Mouse (Mus musculus): ENCODE results near the gene Atp5l. TPM values are rescaled to one million over a fixed set of nuclear protein-coding genes. Genes with fewer than 3 reads are reported as not detected.
A peak's percentile ranks its signal among the peaks of the same experiment; 100 is the strongest.

The Atp5l gene
- polyA plus RNA-seq, 1 experiment from 2014 or later: 860 TPM

- Histone ChIP-seq H3K4me1 (ENCODE audit: control insufficient read depth, insufficient read depth, low read length) (peaks cover 14% of the 10 kb centered on the region), H3K36me3 (ENCODE audit: control insufficient read depth, insufficient read depth, low read length) (no peaks in the 10 kb centered on the region), H3K27ac (ENCODE audit: low read depth, low read length) (peak overlapping the region; percentile 96), H3K4me2 (ENCODE audit: low read depth, low read length) (peak overlapping the region; percentile 88), H3K9me3 (ENCODE audit: control insufficient read depth, low read length) (no peaks in the 10 kb centered on the region), H3K9ac (replicated peaks; ENCODE audit: low read depth, low read length) (peak overlapping the region; percentile 99), H3K27me3 (ENCODE audit: control insufficient read depth, insufficient read depth, low read length) (no peaks in the 10 kb centered on the region), H3K4me3 (ENCODE audit: low read depth, low read length) (peak overlapping the region; percentile 97)
- peak; percentile 33 for ATAC-seq (ENCODE audit: low read depth)
- WGBS: under 1% methylated on average over 21 of the region's 21 CpGs
Observed at GRCm38 (mm10) chr9:44882981-44883569, 37.5 kb downstream of the Atp5l start.

GRCm38 (mm10) chr9:44882436-44882980 lies 38.0 kb downstream of the Atp5l start:
- H3K4me1 ChIP-seq (ENCODE audit: control insufficient read depth, insufficient read depth, low read length): peaks cover 20% of the 10 kb centered on the region
- WGBS: under 1% methylated on average over 24 of the region's 27 CpGs

GRCm38 (mm10) chr9:44881941-44882435 lies 38.6 kb downstream of the Atp5l start:
- H3K27me3 ChIP-seq (ENCODE audit: control insufficient read depth, insufficient read depth, low read length): no peaks in the 10 kb centered on the region
- ATAC-seq (ENCODE audit: low read depth): peak; percentile 86
- H3K4me2 ChIP-seq (ENCODE audit: low read depth, low read length): peak overlapping the region; percentile 88
- peak overlapping the region; percentile 97 for H3K4me3 ChIP-seq (ENCODE audit: low read depth, low read length)
- 0% methylated on average over 29 of the region's 29 CpGs for WGBS
- no peaks in the 10 kb centered on the region for H3K9me3 ChIP-seq (ENCODE audit: control insufficient read depth, low read length)
- H3K36me3 ChIP-seq (ENCODE audit: control insufficient read depth, insufficient read depth, low read length): no peaks in the 10 kb centered on the region
- H3K9ac ChIP-seq (replicated peaks; ENCODE audit: low read depth, low read length): peak overlapping the region; percentile 99
- peaks cover 25% of the 10 kb centered on the region for H3K4me1 ChIP-seq (ENCODE audit: control insufficient read depth, insufficient read depth, low read length)
- peak overlapping the region; percentile 96 for H3K27ac ChIP-seq (ENCODE audit: low read depth, low read length)

More at GRCm38 (mm10) chr9:44882436-44882980, 38.0 kb downstream of the Atp5l start:
- H3K4me3 ChIP-seq (ENCODE audit: low read depth, low read length): peak overlapping the region; percentile 97
- peak overlapping the region; percentile 96 for H3K27ac ChIP-seq (ENCODE audit: low read depth, low read length)
- peak overlapping the region; percentile 99 for H3K9ac ChIP-seq (replicated peaks; ENCODE audit: low read depth, low read length)
- no peaks in the 10 kb centered on the region for H3K27me3 ChIP-seq (ENCODE audit: control insufficient read depth, insufficient read depth, low read length)
- H3K4me2 ChIP-seq (ENCODE audit: low read depth, low read length): peak overlapping the region; percentile 88
- no peaks in the 10 kb centered on the region for H3K9me3 ChIP-seq (ENCODE audit: control insufficient read depth, low read length)
- ATAC-seq (ENCODE audit: low read depth): peak; percentile 65
- no peaks in the 10 kb centered on the region for H3K36me3 ChIP-seq (ENCODE audit: control insufficient read depth, insufficient read depth, low read length)

- Histone ChIP-seq H3K9ac (replicated peaks; ENCODE audit: low read depth, low read length) (peak within 1 kb of the TSS; percentile 99), H3K27ac (ENCODE audit: low read depth, low read length) (peak within 1 kb of the TSS; percentile 96), H3K9me3 (ENCODE audit: control insufficient read depth, low read length) (no peaks in the 10 kb centered on the region), H3K27me3 (ENCODE audit: control insufficient read depth, insufficient read depth, low read length) (no peaks in the 10 kb centered on the region), H3K36me3 (ENCODE audit: control insufficient read depth, insufficient read depth, low read length) (no peaks in the 10 kb centered on the region), H3K4me3 (ENCODE audit: low read depth, low read length) (peak within 1 kb of the TSS; percentile 97), H3K4me1 (ENCODE audit: control insufficient read depth, insufficient read depth, low read length) (peaks cover 31% of the 10 kb centered on the region), H3K4me2 (ENCODE audit: low read depth, low read length) (peak within 1 kb of the TSS; percentile 88)
- ATAC-seq (ENCODE audit: low read depth): peak; percentile 68
- WGBS: under 1% methylated on average over 59 of the region's 71 CpGs
Observed at GRCm38 (mm10) chr9:44881221-44881871, 39.2 kb downstream of the Atp5l start, which contains the start of gene Kmt2a. Gene Kmt2a (minus strand): TSS chr9:44881296.

GRCm38 (mm10) chr9:44880309-44881081 lies 40.0 kb downstream of the Atp5l start:
- Histone ChIP-seq H3K4me2 (ENCODE audit: low read depth, low read length) (peak overlapping the region; percentile 86), H3K4me3 (ENCODE audit: low read depth, low read length) (peak overlapping the region; percentile 97), H3K4me1 (ENCODE audit: control insufficient read depth, insufficient read depth, low read length) (peaks cover 40% of the 10 kb centered on the region), H3K9me3 (ENCODE audit: control insufficient read depth, low read length) (no peaks in the 10 kb centered on the region), H3K27ac (ENCODE audit: low read depth, low read length) (peak overlapping the region; percentile 96), H3K27me3 (ENCODE audit: control insufficient read depth, insufficient read depth, low read length) (no peaks in the 10 kb centered on the region), H3K36me3 (ENCODE audit: control insufficient read depth, insufficient read depth, low read length) (no peaks in the 10 kb centered on the region), H3K9ac (replicated peaks; ENCODE audit: low read depth, low read length) (peak overlapping the region; percentile 99)
- WGBS: under 1% methylated on average over 34 of the region's 44 CpGs
- peak; percentile 14; the same call in 1 of the 2 replicates for ATAC-seq (ENCODE audit: low read depth)

GRCm38 (mm10) chr9:44879694-44880271 lies 40.8 kb downstream of the Atp5l start:
- H3K9ac ChIP-seq (replicated peaks; ENCODE audit: low read depth, low read length): peak overlapping the region; percentile 99
- H3K4me2 ChIP-seq (ENCODE audit: low read depth, low read length): peak overlapping the region; percentile 86
- ATAC-seq (ENCODE audit: low read depth): no peak
- under 1% methylated on average over 13 of the region's 13 CpGs for WGBS
- no peaks in the 10 kb centered on the region for H3K36me3 ChIP-seq (ENCODE audit: control insufficient read depth, insufficient read depth, low read length)
- H3K4me3 ChIP-seq (ENCODE audit: low read depth, low read length): peak overlapping the region; percentile 97
- no peaks in the 10 kb centered on the region for H3K27me3 ChIP-seq (ENCODE audit: control insufficient read depth, insufficient read depth, low read length)
- peaks cover 46% of the 10 kb centered on the region for H3K4me1 ChIP-seq (ENCODE audit: control insufficient read depth, insufficient read depth, low read length)
- H3K27ac ChIP-seq (ENCODE audit: low read depth, low read length): peak overlapping the region; percentile 96
- H3K9me3 ChIP-seq (ENCODE audit: control insufficient read depth, low read length): no peaks in the 10 kb centered on the region

GRCm38 (mm10) chr9:44878776-44879500 lies 41.6 kb downstream of the Atp5l start:
- ATAC-seq (ENCODE audit: low read depth): no peak
- peak overlapping the region; percentile 99 for H3K9ac ChIP-seq (replicated peaks; ENCODE audit: low read depth, low read length)
- no peaks in the 10 kb centered on the region for H3K36me3 ChIP-seq (ENCODE audit: control insufficient read depth, insufficient read depth, low read length)
- H3K4me1 ChIP-seq (ENCODE audit: control insufficient read depth, insufficient read depth, low read length): peaks cover 55% of the 10 kb centered on the region
- peak overlapping the region; percentile 96 for H3K27ac ChIP-seq (ENCODE audit: low read depth, low read length)
- H3K9me3 ChIP-seq (ENCODE audit: control insufficient read depth, low read length): no peaks in the 10 kb centered on the region
- WGBS: 11% methylated on average over 9 of the region's 9 CpGs
- H3K4me3 ChIP-seq (ENCODE audit: low read depth, low read length): peak overlapping the region; percentile 97
- H3K4me2 ChIP-seq (ENCODE audit: low read depth, low read length): peak overlapping the region; percentile 86
- H3K27me3 ChIP-seq (ENCODE audit: control insufficient read depth, insufficient read depth, low read length): no peaks in the 10 kb centered on the region

- no peak overlapping the region; the same call in 1 of the 2 replicates for H3K4me2 ChIP-seq (ENCODE audit: low read depth, low read length)
- 80% methylated on average over 7 of the region's 7 CpGs for WGBS
- peaks cover 62% of the 10 kb centered on the region for H3K4me1 ChIP-seq (ENCODE audit: control insufficient read depth, insufficient read depth, low read length)
- ATAC-seq (ENCODE audit: low read depth): no peak
- H3K27ac ChIP-seq (ENCODE audit: low read depth, low read length): no peak overlapping the region
- H3K9ac ChIP-seq (replicated peaks; ENCODE audit: low read depth, low read length): no peak overlapping the region
- H3K36me3 ChIP-seq (ENCODE audit: control insufficient read depth, insufficient read depth, low read length): no peaks in the 10 kb centered on the region
- H3K4me3 ChIP-seq (ENCODE audit: low read depth, low read length): no peak overlapping the region
- no peaks in the 10 kb centered on the region for H3K27me3 ChIP-seq (ENCODE audit: control insufficient read depth, insufficient read depth, low read length)
- no peaks in the 10 kb centered on the region for H3K9me3 ChIP-seq (ENCODE audit: control insufficient read depth, low read length)
Observed at GRCm38 (mm10) chr9:44877686-44878085, 42.9 kb downstream of the Atp5l start.

Data from neural tube, embryonic 14.5 days (tissue).